Mouse (Mus musculus): ENCODE data around the gene Zfp704.
A peak's percentile ranks its signal among the peaks of the same experiment; 100 is the strongest.

Gene Zfp704

GRCm38 (mm10) chr3:9599738-9600410, 10.0 kb downstream of the Zfp704 start:
- DNase-seq (ENCODE audit: low read depth, low spot score): peak; percentile 62

GRCm38 (mm10) chr3:9598061-9598460, 11.8 kb downstream of the Zfp704 start:
- DNase-seq (ENCODE audit: low read depth, low spot score): no peak

GRCm38 (mm10) chr3:9594457-9594856, 15.4 kb downstream of the Zfp704 start:
- DNase-seq (ENCODE audit: low read depth, low spot score): no peak

GRCm38 (mm10) chr3:9593832-9594231, 16.1 kb downstream of the Zfp704 start:
- DNase-seq (ENCODE audit: low read depth, low spot score): peak; percentile 77

GRCm38 (mm10) chr3:9591416-9592110, 18.3 kb downstream of the Zfp704 start:
- DNase-seq (ENCODE audit: low read depth, low spot score): peak; percentile 91

GRCm38 (mm10) chr3:9588635-9589034, 21.2 kb downstream of the Zfp704 start:
- no peak for DNase-seq (ENCODE audit: low read depth, low spot score)

GRCm38 (mm10) chr3:9587304-9587703, 22.6 kb downstream of the Zfp704 start:
- no peak for DNase-seq (ENCODE audit: low read depth, low spot score)

GRCm38 (mm10) chr3:9583516-9583915, 26.4 kb downstream of the Zfp704 start:
- no peak for DNase-seq (ENCODE audit: low read depth, low spot score)

GRCm38 (mm10) chr3:9580952-9581798, 28.7 kb downstream of the Zfp704 start:
- DNase-seq (ENCODE audit: low read depth, low spot score): no peak

- DNase-seq (ENCODE audit: low read depth, low spot score): no peak
These were observed 29.8 kb downstream of the Zfp704 start for GRCm38 (mm10) chr3:9580102-9580501.

GRCm38 (mm10) chr3:9579028-9579643, 30.7 kb downstream of the Zfp704 start:
- peak; percentile 56 for DNase-seq (ENCODE audit: low read depth, low spot score)

- DNase-seq (ENCODE audit: low read depth, low spot score): no peak
These were observed 33.0 kb downstream of the Zfp704 start for GRCm38 (mm10) chr3:9576872-9577271.

GRCm38 (mm10) chr3:9574305-9574704, 35.6 kb downstream of the Zfp704 start:
- no peak for DNase-seq (ENCODE audit: low read depth, low spot score)

- DNase-seq (ENCODE audit: low read depth, low spot score): peak; percentile 40
These were observed 36.3 kb downstream of the Zfp704 start for GRCm38 (mm10) chr3:9573581-9573980.

- no peak for DNase-seq (ENCODE audit: low read depth, low spot score)
These were observed 37.6 kb downstream of the Zfp704 start for GRCm38 (mm10) chr3:9572261-9572660.

GRCm38 (mm10) chr3:9570782-9571181, 39.1 kb downstream of the Zfp704 start:
- no peak for DNase-seq (ENCODE audit: low read depth, low spot score)

GRCm38 (mm10) chr3:9569706-9570105, 40.2 kb downstream of the Zfp704 start:
- peak; percentile 87 for DNase-seq (ENCODE audit: low read depth, low spot score)

- no peak for DNase-seq (ENCODE audit: low read depth, low spot score)
These were observed 41.2 kb downstream of the Zfp704 start for GRCm38 (mm10) chr3:9568565-9569228.

GRCm38 (mm10) chr3:9567948-9568347, 41.9 kb downstream of the Zfp704 start:
- peak; percentile 34 for DNase-seq (ENCODE audit: low read depth, low spot score)

GRCm38 (mm10) chr3:9566831-9567230, 43.1 kb downstream of the Zfp704 start:
- no peak for DNase-seq (ENCODE audit: low read depth, low spot score)

- DNase-seq (ENCODE audit: low read depth, low spot score): peak; percentile 59
These were observed 46.3 kb downstream of the Zfp704 start for GRCm38 (mm10) chr3:9563562-9563961.
